Mouse (Mus musculus) megakaryocyte, embryonic 14.5 days (primary cell): ENCODE results near the gene Polr1e. TPM values are rescaled to one million over a fixed set of nuclear protein-coding genes. Genes with fewer than 3 reads are reported as not detected.
"Not testable (repeated sequence)": the region's sequence is repeated elsewhere in the genome, so short reads cannot be mapped to it uniquely, and the experiment has no call there.

ENCODE experiments used
- H3K27me3 ChIP-seq: replicated peaks from 2 replicates; pipeline ENCODE3; 2012; ENCODE audit warnings: inconsistent platforms
- H3K36me3 ChIP-seq: replicated peaks from 2 replicates; pipeline ENCODE3; 2012; ENCODE audit warnings: low read length, inconsistent platforms, mixed read lengths
- H3K4me1 ChIP-seq: 2 replicates; pipeline ENCODE4 v1.6.1; 2012; ENCODE audit warnings: inconsistent platforms
- H3K4me3 ChIP-seq: replicated peaks from 2 replicates; pipeline ENCODE3; 2012; ENCODE audit warnings: moderate library complexity, mild to moderate bottlenecking, inconsistent platforms
- H3K9me3 ChIP-seq: 2 replicates; pipeline ENCODE4 v1.6.1; 2012; ENCODE audit warnings: inconsistent platforms
- FLI1 ChIP-seq: IDR thresholded peaks from 2 replicates; pipeline ENCODE4 v1.6.1; 2012; ENCODE audit warnings: low read length, inconsistent platforms, mixed read lengths
- GATA1 ChIP-seq: IDR thresholded peaks from 3 replicates; pipeline ENCODE4 v1.6.1; 2012; ENCODE audit warnings: mixed read lengths, low read length, inconsistent platforms, borderline replicate concordance
- polyA plus RNA-seq: library from polyadenylated mRNA; stranded (reverse); fragments of >175 nt; gene quantifications from 2 replicates; pipeline ENCODE4 v1.2.3, GENCODE M21; 2012; ENCODE audit warnings: low replicate concordance; ENCODE audit not compliant: insufficient read depth

Gene Polr1e
- polyA plus RNA-seq, 1 experiment: 2.7 TPM

- H3K4me3 ChIP-seq: no peak overlapping the region
- TF ChIP-seq FLI1: no peak
- no peak for TF ChIP-seq GATA1
- peaks cover 95% of the 10 kb centered on the region for H3K36me3 ChIP-seq
- peaks cover 13% of the 10 kb centered on the region for H3K4me1 ChIP-seq
- no peaks in the 10 kb centered on the region for H3K27me3 ChIP-seq
- H3K9me3 ChIP-seq: no peaks in the 10 kb centered on the region
Measured at GRCm38 (mm10) chr4:45026459-45026858, 8.1 kb downstream of the Polr1e start.

- peaks cover 66% of the 10 kb centered on the region for H3K36me3 ChIP-seq
- peaks cover 2% of the 10 kb centered on the region for H3K27me3 ChIP-seq
- H3K9me3 ChIP-seq: no peaks in the 10 kb centered on the region
- H3K4me1 ChIP-seq: peaks cover 65% of the 10 kb centered on the region
- H3K4me3 ChIP-seq: peak overlapping the region; percentile 62
- no peak for TF ChIP-seq FLI1
- TF ChIP-seq GATA1: no peak
Measured at GRCm38 (mm10) chr4:45032586-45032985, 14.2 kb downstream of the Polr1e start.

DNA sequence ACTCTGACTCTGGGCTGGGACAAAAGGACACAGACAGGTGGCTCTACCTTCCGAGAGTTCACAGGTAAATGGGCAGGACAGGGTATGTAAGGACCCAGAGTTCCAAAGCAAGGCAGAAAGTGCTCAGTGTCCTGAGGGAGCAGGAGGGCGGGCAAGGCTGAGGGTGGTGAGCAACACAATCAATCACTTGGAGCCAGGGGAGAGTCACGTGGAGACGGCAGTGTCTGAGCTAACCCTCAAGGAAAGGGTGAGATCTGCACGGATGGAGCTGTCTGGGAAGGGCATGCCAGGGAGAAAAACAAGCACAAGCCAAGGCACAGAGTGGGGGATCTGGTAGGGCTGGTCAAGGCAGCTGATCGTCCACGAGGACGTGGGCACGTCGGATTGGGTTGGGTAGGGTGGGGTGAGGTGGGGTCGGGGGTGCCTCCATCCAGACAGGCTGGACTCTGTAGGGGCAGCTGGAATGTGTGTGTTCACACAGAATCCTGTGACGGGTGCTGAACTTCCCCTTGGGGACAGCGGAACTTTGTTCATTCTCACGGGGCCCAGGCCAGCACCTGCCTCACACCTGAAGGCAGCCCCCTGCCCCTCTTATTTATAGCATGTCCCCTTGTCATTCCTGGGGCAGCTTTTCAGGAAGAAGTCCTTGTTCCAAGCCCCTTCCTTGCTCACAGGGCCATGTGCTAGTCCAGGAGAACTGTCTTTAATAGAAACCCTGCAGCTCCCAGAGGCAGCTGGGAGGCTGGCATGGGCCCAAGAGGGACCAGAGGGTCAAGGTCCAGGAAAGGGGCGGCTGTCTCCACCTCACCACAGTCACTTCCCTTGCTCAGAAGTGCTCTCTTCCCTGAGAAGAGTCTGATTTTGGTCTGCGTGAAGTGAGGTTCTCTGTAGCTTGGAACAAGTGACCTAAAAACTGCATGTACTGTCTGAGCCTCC, 16.6 kb downstream of the Polr1e start:
- TF ChIP-seq GATA1 (no peak), FLI1 (no peak)
- H3K27me3 ChIP-seq: peaks cover 3% of the 10 kb centered on the region
- H3K4me3 ChIP-seq: no peak overlapping the region
- no peaks in the 10 kb centered on the region for H3K9me3 ChIP-seq
- peaks cover 70% of the 10 kb centered on the region for H3K4me1 ChIP-seq
- peaks cover 44% of the 10 kb centered on the region for H3K36me3 ChIP-seq

DNA sequence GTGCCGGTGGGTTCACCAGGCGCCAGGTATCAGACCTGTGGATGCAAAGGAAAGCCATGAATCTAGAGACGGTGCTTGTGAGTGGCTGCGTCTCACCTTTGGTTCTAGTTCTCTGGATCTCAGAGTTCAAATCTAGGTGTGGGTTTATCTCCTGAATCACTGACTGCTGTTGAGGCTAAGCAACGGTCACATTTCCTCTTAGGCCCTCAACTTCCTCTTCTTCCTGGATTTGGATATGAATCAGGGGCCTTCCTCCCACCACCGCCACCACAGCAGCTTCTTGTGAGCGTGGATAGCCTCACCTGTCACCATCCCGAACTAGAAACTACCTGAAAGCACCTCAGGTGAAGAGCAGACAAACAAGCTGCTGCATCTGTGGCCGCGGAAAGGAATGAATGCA, 17.7 kb downstream of the Polr1e start:
- H3K9me3 ChIP-seq: no peaks in the 10 kb centered on the region
- TF ChIP-seq FLI1: no peak
- no peak for TF ChIP-seq GATA1
- H3K4me1 ChIP-seq: peaks cover 62% of the 10 kb centered on the region
- peaks cover 3% of the 10 kb centered on the region for H3K27me3 ChIP-seq
- no peak overlapping the region for H3K4me3 ChIP-seq
- H3K36me3 ChIP-seq: peaks cover 33% of the 10 kb centered on the region

- H3K4me3 ChIP-seq: no peak overlapping the region
- no peaks in the 10 kb centered on the region for H3K9me3 ChIP-seq
- H3K36me3 ChIP-seq: peaks cover 27% of the 10 kb centered on the region
- TF ChIP-seq FLI1: no peak
- no peak for TF ChIP-seq GATA1
- peaks cover 57% of the 10 kb centered on the region for H3K4me1 ChIP-seq
- peaks cover 3% of the 10 kb centered on the region for H3K27me3 ChIP-seq
Measured at GRCm38 (mm10) chr4:45036571-45036970, 18.2 kb downstream of the Polr1e start.

DNA sequence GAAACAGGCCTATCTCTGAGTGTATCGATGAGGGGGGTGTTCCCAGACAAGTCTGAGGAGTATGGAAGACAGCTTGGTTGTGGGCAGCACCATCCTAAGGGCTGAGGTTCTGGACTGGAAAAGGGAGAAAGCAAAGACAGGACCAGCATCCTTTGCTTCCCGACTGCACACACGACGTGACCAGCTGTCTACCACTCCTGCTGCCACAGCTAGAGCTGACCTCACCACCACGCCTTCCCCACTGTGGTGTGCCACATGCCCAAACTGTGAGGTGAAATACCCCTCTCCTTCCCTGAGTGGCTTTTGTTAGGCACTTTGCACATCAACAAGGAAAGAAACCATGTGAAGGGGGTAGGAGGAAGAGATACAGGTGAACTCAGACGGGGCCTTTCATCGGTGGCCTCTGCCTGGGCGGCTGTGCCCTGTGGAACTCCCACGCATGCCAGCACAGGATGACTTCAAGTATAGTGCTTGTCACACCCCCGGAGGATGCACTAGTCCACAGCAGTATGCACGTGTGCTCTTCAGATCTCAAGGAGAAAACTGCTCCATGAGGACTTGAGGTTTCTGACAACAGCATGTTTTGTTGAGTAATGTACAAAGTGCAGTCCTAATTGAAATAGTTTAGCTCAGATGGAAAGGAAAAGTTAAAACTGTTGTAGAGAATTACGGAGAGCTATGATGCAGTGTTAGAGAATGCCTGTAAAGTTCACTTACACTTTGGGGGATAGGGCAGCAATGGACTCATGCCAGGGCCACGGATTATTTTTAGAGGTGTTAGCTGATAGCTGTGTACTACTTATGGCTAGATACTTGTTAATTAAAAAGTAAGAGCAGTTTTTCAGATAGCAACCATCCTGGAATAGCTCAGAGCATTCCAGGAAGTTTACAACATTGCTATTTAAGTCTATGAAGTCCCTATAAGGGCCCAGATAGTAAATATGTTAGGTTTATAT, 19.4 kb downstream of the Polr1e start:
- H3K4me1 ChIP-seq: peaks cover 45% of the 10 kb centered on the region
- peaks cover 8% of the 10 kb centered on the region for H3K27me3 ChIP-seq
- H3K36me3 ChIP-seq: peaks cover 18% of the 10 kb centered on the region
- H3K9me3 ChIP-seq: no peaks in the 10 kb centered on the region
- peak overlapping the region; percentile 35 for H3K4me3 ChIP-seq
- TF ChIP-seq GATA1 (no peak), FLI1 (no peak)

- not testable (repeated sequence) for H3K9me3 ChIP-seq, H3K4me3 ChIP-seq, H3K36me3 ChIP-seq
- Histone ChIP-seq H3K4me1 (peaks cover 33% of the 10 kb centered on the region), H3K27me3 (peaks cover 11% of the 10 kb centered on the region)
Measured at GRCm38 (mm10) chr4:45038879-45039278, 20.5 kb downstream of the Polr1e start.

GRCm38 (mm10) chr4:45039546-45039945, 21.2 kb downstream of the Polr1e start:
- H3K27me3 ChIP-seq: peaks cover 13% of the 10 kb centered on the region
- H3K4me3 ChIP-seq, H3K9me3 ChIP-seq, H3K36me3 ChIP-seq: not testable (repeated sequence)
- peaks cover 32% of the 10 kb centered on the region for H3K4me1 ChIP-seq

GRCm38 (mm10) chr4:45040795-45041194, 22.4 kb downstream of the Polr1e start:
- H3K9me3 ChIP-seq: no peaks in the 10 kb centered on the region
- no peak overlapping the region for H3K4me3 ChIP-seq
- TF ChIP-seq GATA1 (no peak), FLI1 (no peak)
- no peaks in the 10 kb centered on the region for H3K36me3 ChIP-seq
- peaks cover 22% of the 10 kb centered on the region for H3K4me1 ChIP-seq
- peaks cover 20% of the 10 kb centered on the region for H3K27me3 ChIP-seq

- Histone ChIP-seq H3K4me3 (no peak overlapping the region), H3K4me1 (peaks cover 3% of the 10 kb centered on the region; the same call in 1 of the 2 replicates), H3K36me3 (no peaks in the 10 kb centered on the region), H3K27me3 (peaks cover 37% of the 10 kb centered on the region), H3K9me3 (no peaks in the 10 kb centered on the region)
- no peak for TF ChIP-seq GATA1
- TF ChIP-seq FLI1: no peak
Measured at GRCm38 (mm10) chr4:45046679-45047078, 28.3 kb downstream of the Polr1e start.
